Mouse (Mus musculus) heart, embryonic 15.5 days (tissue): ENCODE results near the gene Zfp112. TPM values are rescaled to one million over a fixed set of nuclear protein-coding genes. Genes with fewer than 3 reads are reported as not detected.
A peak's percentile ranks its signal among the peaks of the same experiment; 100 is the strongest.

ENCODE experiments used
- ATAC-seq: fragments of 200-750 bp; cut with Nextera tagmentation; replicated peaks from 2 replicates; pipeline ENCODE4 v1.8.0; 2017; ENCODE audit warnings: low read depth, moderate TSS enrichment; ENCODE audit not compliant: insufficient number of reproducible peaks, insufficient read depth, low FRiP score
- H3K27ac ChIP-seq: fragments of 300-500 bp; sonication (generic); 2 replicates; pipeline ENCODE4 v1.5.1; 2015; ENCODE audit warnings: mild to moderate bottlenecking, inconsistent platforms
- H3K27me3 ChIP-seq: fragments of 300-500 bp; sonication (generic); 2 replicates; pipeline ENCODE4 v1.6.1; 2015; ENCODE audit warnings: inconsistent platforms
- H3K36me3 ChIP-seq: fragments of 300-500 bp; sonication (generic); 2 replicates; pipeline ENCODE4 v1.6.1; 2015; ENCODE audit warnings: mild to moderate bottlenecking, inconsistent platforms
- H3K4me1 ChIP-seq: fragments of 300-500 bp; sonication (generic); replicated peaks from 2 replicates; pipeline ENCODE4 v1.6.1; 2015; ENCODE audit warnings: inconsistent platforms
- H3K4me2 ChIP-seq: fragments of 300-500 bp; sonication (generic); 2 replicates; pipeline ENCODE4 v1.6.1; 2015; ENCODE audit warnings: inconsistent platforms, mild to moderate bottlenecking, moderate library complexity
- H3K4me3 ChIP-seq: fragments of 300-500 bp; sonication (generic); 2 replicates; pipeline ENCODE4 v1.5.1; 2015; ENCODE audit warnings: mild to moderate bottlenecking, inconsistent platforms
- H3K9ac ChIP-seq: fragments of 300-500 bp; sonication (generic); 2 replicates; pipeline ENCODE4 v1.6.1; 2015; ENCODE audit warnings: mild to moderate bottlenecking, inconsistent platforms
- H3K9me3 ChIP-seq: fragments of 300-500 bp; sonication (generic); replicated peaks from 2 replicates; pipeline ENCODE4 v1.6.1; 2016; ENCODE audit warnings: inconsistent platforms
- WGBS: fragments of 180-500 bp; shearing (Covaris S2); methylation state at CpG from one replicate; pipeline ENCODE4 v1.1.7; 2015; ENCODE audit warnings: mixed read lengths; 5-methylcytosine and 5-hydroxymethylcytosine counted together
- polyA plus RNA-seq: library from polyadenylated mRNA; unstranded; fragments of >200 nt; fragmentation: Nextera tagmentation; extraction: Ambion mirVana; gene quantifications from 2 replicates; pipeline ENCODE4 v1.2.1, GENCODE M21; 2015

Gene Zfp112
- polyA plus RNA-seq, 1 experiment from 2014 or later, result 5.3 TPM

DNA sequence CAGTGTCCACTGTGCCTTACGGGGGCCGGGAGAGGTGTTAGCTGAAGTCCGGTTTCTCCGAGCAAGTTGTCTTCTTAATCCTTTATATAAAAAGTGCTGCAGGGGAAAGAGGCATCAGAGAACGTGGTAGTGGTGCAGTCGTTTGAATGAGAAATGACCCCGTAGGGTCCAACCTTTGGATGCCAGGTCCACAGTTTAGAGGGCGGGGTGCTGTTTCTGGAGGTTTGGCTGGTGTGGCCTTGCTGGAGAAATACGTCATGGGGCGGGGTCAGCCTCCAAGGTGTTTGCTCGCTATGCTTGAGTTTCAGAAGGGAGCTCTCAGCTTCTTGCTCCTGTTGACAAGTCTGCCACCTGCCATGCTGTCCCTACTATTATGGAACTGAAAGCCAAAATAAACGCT is 887 bp downstream of the Zfp112 start:
- ATAC-seq, result no peak
- H3K4me3 ChIP-seq, result peak overlapping the region; percentile 63

GRCm38 (mm10) chr7:24116655-24117054 is 4.5 kb downstream of the Zfp112 start:
- ATAC-seq, result no peak
- H3K9ac ChIP-seq, result no peak overlapping the region
- no peak overlapping the region for H3K4me3 ChIP-seq
- no peaks in the 10 kb centered on the region for H3K36me3 ChIP-seq
- peaks cover 5% of the 10 kb centered on the region for H3K4me1 ChIP-seq
- H3K27me3 ChIP-seq, result no peaks in the 10 kb centered on the region
- no peaks in the 10 kb centered on the region for H3K9me3 ChIP-seq
- no peak overlapping the region for H3K27ac ChIP-seq
- no peak overlapping the region for H3K4me2 ChIP-seq
- 64% methylated on average over 4 of the region's 4 CpGs for WGBS

More for the DNA sequence above, 887 bp downstream of the Zfp112 start:
- H3K27me3 ChIP-seq, result no peaks in the 10 kb centered on the region
- H3K9ac ChIP-seq, result peak overlapping the region; percentile 71
- WGBS, result 11% methylated on average over 12 of the region's 12 CpGs
- H3K4me1 ChIP-seq, result peaks cover 5% of the 10 kb centered on the region
- peak overlapping the region; percentile 82 for H3K4me2 ChIP-seq
- peaks cover 16% of the 10 kb centered on the region for H3K36me3 ChIP-seq
- peaks cover 4% of the 10 kb centered on the region; the same call in 1 of the 2 replicates for H3K9me3 ChIP-seq
- peak overlapping the region; percentile 78 for H3K27ac ChIP-seq

DNA sequence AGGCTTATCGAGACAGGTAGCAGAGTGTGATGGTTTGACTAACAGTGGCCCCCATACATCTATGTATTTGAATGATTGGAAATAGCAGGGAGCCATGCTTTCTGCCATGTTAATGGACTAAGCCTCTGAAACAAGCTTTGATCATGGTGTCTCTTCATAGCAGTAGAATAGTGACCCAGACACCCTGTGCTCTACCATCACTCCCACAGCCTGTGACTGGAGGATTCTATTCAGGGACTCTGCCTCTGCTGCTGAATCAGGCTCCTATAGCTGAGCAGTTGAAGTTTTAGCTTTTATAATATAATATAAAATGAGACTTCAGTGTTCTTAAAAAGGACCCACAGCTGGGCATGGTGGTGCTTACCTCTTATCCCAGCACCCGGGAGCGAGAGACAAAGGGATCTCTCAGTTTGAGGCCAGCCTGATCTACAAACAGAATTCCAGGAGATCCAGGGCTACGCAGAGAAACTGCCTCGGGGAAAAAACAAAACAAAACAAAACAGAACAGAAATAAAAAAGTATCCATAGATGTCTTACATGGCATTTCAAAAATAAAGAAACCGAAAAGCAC is 21.4 kb downstream of the Zfp112 start:
- Histone ChIP-seq H3K27ac (no peak overlapping the region), H3K4me3 (peak overlapping the region; percentile 76), H3K9ac (peak overlapping the region; percentile 75), H3K9me3 (no peaks in the 10 kb centered on the region), H3K4me2 (peak overlapping the region; percentile 74), H3K27me3 (no peaks in the 10 kb centered on the region), H3K4me1 (peaks cover 11% of the 10 kb centered on the region), H3K36me3 (peaks cover 23% of the 10 kb centered on the region)
- no peak for ATAC-seq
- 18% methylated on average over 6 of the region's 6 CpGs for WGBS

- Histone ChIP-seq H3K9ac (peak within 1 kb of the TSS; percentile 75), H3K4me2 (peak within 1 kb of the TSS; percentile 74), H3K9me3 (no peaks in the 10 kb centered on the region), H3K36me3 (peaks cover 30% of the 10 kb centered on the region), H3K27ac (peak within 1 kb of the TSS; percentile 45), H3K4me3 (peak within 1 kb of the TSS; percentile 76), H3K27me3 (no peaks in the 10 kb centered on the region), H3K4me1 (peaks cover 11% of the 10 kb centered on the region)
- 3% methylated on average over 32 of the region's 32 CpGs for WGBS
- peak; percentile 93 for ATAC-seq
These were observed 22.1 kb downstream of the Zfp112 start, which contains the start of gene Zfp235 for GRCm38 (mm10) chr7:24133996-24134828. Gene Zfp235, plus strand, starts transcription at chr7:24134169.

GRCm38 (mm10) chr7:24142566-24142965 is 30.5 kb downstream of the Zfp112 start:
- ATAC-seq, result no peak
- H3K4me3 ChIP-seq, result no peak overlapping the region
- no peak overlapping the region for H3K27ac ChIP-seq
- no peaks in the 10 kb centered on the region for H3K27me3 ChIP-seq
- no peak overlapping the region for H3K4me2 ChIP-seq
- H3K9ac ChIP-seq, result no peak overlapping the region
- H3K36me3 ChIP-seq, result peaks cover 52% of the 10 kb centered on the region
- no peaks in the 10 kb centered on the region for H3K9me3 ChIP-seq
- 87% methylated on average over 6 of the region's 6 CpGs for WGBS
- no peaks in the 10 kb centered on the region for H3K4me1 ChIP-seq

GRCm38 (mm10) chr7:24153272-24153671 is 41.2 kb downstream of the Zfp112 start:
- Histone ChIP-seq H3K36me3 (no peaks in the 10 kb centered on the region), H3K27ac (no peak overlapping the region), H3K9me3 (no peaks in the 10 kb centered on the region), H3K4me2 (no peak overlapping the region), H3K9ac (no peak overlapping the region), H3K4me1 (no peaks in the 10 kb centered on the region), H3K27me3 (no peaks in the 10 kb centered on the region), H3K4me3 (no peak overlapping the region)
- no peak for ATAC-seq
- 9% methylated on average over 1 of the region's 1 CpGs for WGBS

DNA sequence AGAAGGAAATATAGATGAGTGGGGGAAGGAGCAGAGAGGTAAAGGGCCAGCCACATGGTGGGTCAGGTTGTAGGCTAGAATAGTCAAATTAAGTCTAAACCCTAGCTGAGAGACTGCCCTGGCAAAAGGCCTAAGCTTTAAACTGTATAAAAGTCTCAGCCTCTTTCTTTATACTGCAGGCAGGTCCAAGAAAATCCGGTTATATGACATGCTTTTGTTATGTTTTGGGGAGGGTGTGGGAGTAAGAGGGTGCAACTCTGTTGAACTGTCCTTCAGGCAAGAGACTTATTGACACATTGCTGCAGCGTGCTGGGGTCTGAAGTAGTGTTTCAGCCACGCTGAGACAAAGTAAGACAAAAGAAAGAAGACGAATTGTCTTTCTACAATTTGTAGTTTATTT is 60.1 kb downstream of the Zfp112 start:
- Histone ChIP-seq H3K36me3 (no peaks in the 10 kb centered on the region), H3K27ac (no peak overlapping the region), H3K9me3 (no peaks in the 10 kb centered on the region), H3K9ac (no peak overlapping the region), H3K4me3 (no peak overlapping the region), H3K4me2 (no peak overlapping the region), H3K4me1 (0 out of 2 replicates have a peak, but pooled peaks cover 5% of the 10 kb centered on the region), H3K27me3 (no peaks in the 10 kb centered on the region)
- 56% methylated on average over 4 of the region's 4 CpGs for WGBS
- no peak for ATAC-seq

GRCm38 (mm10) chr7:24174618-24175336 is 62.7 kb downstream of the Zfp112 start, which contains the start of gene Zfp114:
Gene Zfp114, plus strand, starts transcription at chr7:24175060.
- Histone ChIP-seq H3K4me2 (peak within 1 kb of the TSS; percentile 67), H3K4me3 (peak within 1 kb of the TSS; percentile 69), H3K9ac (peak within 1 kb of the TSS; percentile 58), H3K27me3 (no peaks in the 10 kb centered on the region), H3K27ac (peak within 1 kb of the TSS; percentile 52; the same call in 1 of the 2 replicates), H3K36me3 (no peaks in the 10 kb centered on the region), H3K9me3 (no peaks in the 10 kb centered on the region), H3K4me1 (peaks cover 11% of the 10 kb centered on the region; the same call in 1 of the 2 replicates)
- ATAC-seq, result peak; percentile 62; the same call in 1 of the 2 replicates
- WGBS, result 15% methylated on average over 23 of the region's 23 CpGs

- H3K4me3 ChIP-seq, result peak overlapping the region; percentile 69
- WGBS, result 52% methylated on average over 6 of the region's 6 CpGs
- H3K4me2 ChIP-seq, result peak overlapping the region; percentile 67
- H3K4me1 ChIP-seq, result peaks cover 11% of the 10 kb centered on the region; the same call in 1 of the 2 replicates
- peak overlapping the region; percentile 58 for H3K9ac ChIP-seq
- no peaks in the 10 kb centered on the region for H3K36me3 ChIP-seq
- H3K27ac ChIP-seq, result no peak overlapping the region
- H3K27me3 ChIP-seq, result no peaks in the 10 kb centered on the region
- no peak for ATAC-seq
- no peaks in the 10 kb centered on the region for H3K9me3 ChIP-seq
These were observed 63.2 kb downstream of the Zfp112 start for GRCm38 (mm10) chr7:24175337-24175711.
